Mouse (Mus musculus) liver, postnatal 0 days (tissue): ENCODE results near the gene 1700025C18Rik.

ENCODE experiments used
- CTCF ChIP-seq: sonication (generic); IDR thresholded peaks from 2 replicates; pipeline ENCODE4 v1.5.1; 2016; ENCODE audit warnings: antibody characterized with exemption, low read depth
- EP300 ChIP-seq: IDR thresholded peaks from 2 replicates; pipeline ENCODE4 v1.6.1; 2016; ENCODE audit warnings: antibody characterized with exemption, low read depth, mild to moderate bottlenecking

GRCm38 (mm10) chr2:165131428-165131827 lies 40.9 kb upstream of the 1700025C18Rik start:
- no peak for TF ChIP-seq CTCF
- TF ChIP-seq EP300 = no peak
